Comparison of ENCODE assay signal across 28 mouse cellular contexts in genomic region chr2:30747602-30748162, GRCm38 (mm10). TPM values are rescaled to one million over a fixed set of nuclear protein-coding genes. Genes with fewer than 3 reads are reported as not detected.
DNase-seq lines count a peak whose midpoint lies in the region; TF ChIP-seq lines count a peak whose summit lies in the region.
"Had no signal": no experiment of that assay in that cellular context is flagged by ENCODE, and none has a peak within 500 bp of the region (broad histone marks: within the 10 kb centered on the region; RNA-seq: fewer than 3 reads in every experiment).

No protein-coding gene starts in this region.

- peak; percentile 13 for DNase-seq in gastrocnemius, adult 2 months
- no peak for DNase-seq in gastrocnemius, postnatal 10 days
- no peak for DNase-seq in testis, postnatal 10 days (ENCODE audit: low spot score)
- peak; percentile 89 for DNase-seq in ZHBTc4 (ENCODE audit: low read depth, low spot score)
- no peak for DNase-seq in left cerebral cortex, adult 11 months (ENCODE audit: low spot score)
- DNase-seq: B cell, adult 2 months; cerebellum, adult 8-10 months; cerebellum, postnatal 25 days; gastrocnemius, postnatal 36 days; heart, postnatal 4 days; kidney, adult 11 months; kidney, postnatal 14 days; layer of hippocampus, adult 9-11 months; spleen, adult 18-20 months; thymus, adult 2 months; thymus, postnatal 36 days had no signal

- H3K4me3 ChIP-seq in gastrocnemius, adult 2 months, result no peak overlapping the region
- H3K4me3 ChIP-seq in testis, adult 2 months (ENCODE audit: control insufficient read depth, low read depth, low read length), result peak overlapping the region; percentile 59
- H3K4me3 ChIP-seq: embryonic facial prominence, embryonic 10.5 days; embryonic facial prominence, embryonic 15.5 days; forebrain, embryonic 12.5 days; hindbrain, embryonic 15.5 days; limb, embryonic 13.5 days; lung, embryonic 15.5 days; midbrain, embryonic 10.5 days; midbrain, embryonic 15.5 days had no signal

- H3K27ac ChIP-seq in gastrocnemius, adult 2 months, result no peak overlapping the region
- H3K27ac ChIP-seq in testis, adult 2 months (ENCODE audit: control insufficient read depth, insufficient read depth, low read depth, low read length), result no peak overlapping the region
- H3K27ac ChIP-seq: embryonic facial prominence, embryonic 10.5 days; embryonic facial prominence, embryonic 15.5 days; forebrain, embryonic 12.5 days; hindbrain, embryonic 15.5 days; limb, embryonic 13.5 days; lung, embryonic 15.5 days; midbrain, embryonic 15.5 days had no signal

- peaks cover 13% of the 10 kb centered on the region for H3K4me1 ChIP-seq in testis, adult 2 months (ENCODE audit: control insufficient read depth, insufficient read depth, low read length)

- TF ChIP-seq CTCF in gastrocnemius, adult 2 months (IDR thresholded peaks at IDR 0.05), result no peak
- TF ChIP-seq CTCF in testis, adult 2 months (IDR thresholded peaks at IDR 0.05; ENCODE audit: control insufficient read depth, insufficient read depth, insufficient replicate concordance, low read depth, low read length), result no peak

- intact Hi-C loops in gastrocnemius, adult 2 months (cut with DNase I), result no loop called here

- no peaks in the 10 kb centered on the region for H3K27me3 ChIP-seq in testis, adult 2 months (ENCODE audit: control insufficient read depth, insufficient read depth, low read length)
- H3K27me3 ChIP-seq: embryonic facial prominence, embryonic 15.5 days; forebrain, embryonic 12.5 days; hindbrain, embryonic 15.5 days; limb, embryonic 13.5 days; lung, embryonic 15.5 days; midbrain, embryonic 15.5 days; Patski had no signal

- no peak for TF ChIP-seq POLR2A in testis, adult 2 months (IDR thresholded peaks at IDR 0.05; ENCODE audit: control insufficient read depth, low read depth, low read length)

- H3K36me3 ChIP-seq in testis, adult 2 months (ENCODE audit: control insufficient read depth, insufficient read depth, low read length), result no peaks in the 10 kb centered on the region
- H3K36me3 ChIP-seq: embryonic facial prominence, embryonic 10.5 days; embryonic facial prominence, embryonic 15.5 days; hindbrain, embryonic 15.5 days; limb, embryonic 13.5 days; lung, embryonic 15.5 days; midbrain, embryonic 15.5 days had no signal

RNA-seq across cellular contexts. Expression of gene 1700001O22Rik, which starts 55.8 kb away (rescaled TPM):
- 10 to 100 TPM in 1 of 2 experiments, under 1 TPM in 1; 0.33 to 22.0 TPM for total RNA-seq in gastrocnemius, adult 2 months (2021)
- total RNA-seq in gastrocnemius, postnatal 10 days (2021), result 1 to 10 TPM in 1 of 2 experiments, under 1 TPM in 1; 0.33 to 1.1 TPM
- polyA plus RNA-seq in testis, adult 2 months (2012; rRNA removed), result 905 and 964 TPM in 2 replicates
- total RNA-seq: megakaryocyte progenitor cell, adult 5-6 weeks; neutrophil, adult 5-6 weeks had no signal

RNA-seq across cellular contexts. Expression of gene Ntmt1, which starts 59.9 kb away (rescaled TPM):
- total RNA-seq in gastrocnemius, adult 2 months (2021), result 10 to 100 TPM; 14.3 to 15.6 TPM
- 10 to 100 TPM; 20.1 to 22.8 TPM for total RNA-seq in gastrocnemius, postnatal 10 days (2021)
- polyA plus RNA-seq in testis, adult 2 months (2012; rRNA removed), result 49.5 and 53.9 TPM in 2 replicates

Comparison
In these comparisons a context has a peak if more than half of its experiments do, and no peak if none do; other contexts are left out.
1. DNase-seq: peak in gastrocnemius, adult 2 months (single experiment) and ZHBTc4 (single experiment); none in gastrocnemius, postnatal 10 days (single experiment), testis, postnatal 10 days (single experiment) and left cerebral cortex, adult 11 months (single experiment).